Mouse (Mus musculus): ENCODE data around the gene Arhgap15. TPM values are rescaled to one million over a fixed set of nuclear protein-coding genes. Genes with fewer than 3 reads are reported as not detected.
A peak's percentile ranks its signal among the peaks of the same experiment; 100 is the strongest.

The Arhgap15 gene
- polyA plus RNA-seq, 1 experiment: 0.71 TPM

DNA sequence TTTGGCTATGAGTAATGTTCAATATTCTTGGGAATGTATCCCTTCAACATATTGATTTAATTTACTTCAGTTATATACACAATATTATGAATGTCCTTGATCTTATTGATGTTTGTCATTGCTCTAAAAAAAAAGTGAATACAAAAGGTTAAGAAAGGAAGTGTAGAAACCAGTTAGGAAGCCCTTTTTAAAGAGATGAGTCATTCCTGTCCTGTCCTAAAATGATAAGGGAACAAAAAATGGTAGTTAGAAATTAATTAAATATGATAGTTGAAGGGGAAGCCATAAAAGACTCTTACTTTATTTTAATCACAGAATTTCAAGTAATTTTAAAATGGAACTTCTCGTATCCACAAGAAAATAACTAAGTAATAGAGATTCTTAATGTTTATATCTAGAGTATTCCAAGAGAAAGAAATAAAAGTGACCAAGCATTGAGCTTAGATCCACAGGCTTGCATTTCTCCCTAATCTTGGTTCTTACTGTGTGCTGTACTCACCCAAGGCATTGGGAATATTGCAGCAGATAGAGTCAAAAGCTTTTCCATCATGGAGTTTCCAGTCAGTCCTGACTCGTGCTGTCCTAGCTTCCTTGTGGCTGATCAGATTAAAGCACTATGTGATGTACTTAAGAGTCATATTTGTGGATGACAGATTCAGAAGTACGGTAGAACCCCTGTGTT is 291.0 kb downstream of the Arhgap15 start:
- DNase-seq (ENCODE audit: low read depth): no peak
- TF ChIP-seq POLR2A (IDR thresholded peaks at IDR 0.05; ENCODE audit: borderline replicate concordance, extremely low read depth, insufficient read depth, insufficient read length, poor library complexity, severe bottlenecking) (no peak), CTCF (IDR thresholded peaks at IDR 0.05; ENCODE audit: borderline replicate concordance, extremely low read depth, insufficient read depth, insufficient read length) (no peak)

DNA sequence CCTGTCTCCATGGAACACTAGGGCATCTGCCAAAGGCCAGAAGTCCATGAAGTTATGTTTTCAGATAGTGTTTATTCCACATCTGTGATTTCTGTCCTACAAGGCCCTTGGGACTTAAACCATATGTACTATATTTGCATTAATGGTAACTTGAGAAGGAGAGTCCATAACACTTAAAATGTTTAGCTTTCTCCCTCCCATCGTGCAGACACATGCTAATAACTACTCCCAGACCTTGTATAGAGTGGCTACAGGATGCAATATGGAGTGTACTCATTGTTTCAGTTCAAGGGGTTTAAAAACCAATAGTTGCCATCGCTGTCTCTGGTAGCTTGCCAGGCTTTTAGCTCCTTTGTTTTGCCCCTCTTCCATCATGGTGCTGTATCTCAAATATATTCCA is 295.5 kb downstream of the Arhgap15 start:
- no peak for TF ChIP-seq CTCF (IDR thresholded peaks at IDR 0.05; ENCODE audit: borderline replicate concordance, extremely low read depth, insufficient read depth, insufficient read length)
- no peak for TF ChIP-seq POLR2A (IDR thresholded peaks at IDR 0.05; ENCODE audit: borderline replicate concordance, extremely low read depth, insufficient read depth, insufficient read length, poor library complexity, severe bottlenecking)
- DNase-seq (ENCODE audit: low read depth): no peak

DNA sequence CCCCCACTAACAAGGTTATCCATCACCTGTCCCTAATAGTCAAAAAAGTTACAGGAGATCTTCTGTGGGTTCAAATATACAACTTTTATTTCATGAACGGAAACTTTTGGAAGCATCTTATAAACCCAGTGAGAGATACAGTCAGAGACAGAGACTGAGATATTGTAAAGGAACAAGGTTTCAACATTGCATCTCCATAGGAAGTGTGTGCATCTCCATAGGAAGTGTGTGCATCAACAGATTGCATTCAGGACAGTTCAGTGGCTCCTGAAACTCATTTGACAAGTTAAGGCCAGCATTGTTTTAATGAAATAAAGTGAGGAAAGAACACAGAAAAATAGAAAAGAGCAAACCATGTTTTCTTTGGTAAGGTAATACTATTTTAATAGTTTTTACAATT is 296.0 kb downstream of the Arhgap15 start:
- DNase-seq (ENCODE audit: low read depth): no peak
- no peak for TF ChIP-seq POLR2A (IDR thresholded peaks at IDR 0.05; ENCODE audit: borderline replicate concordance, extremely low read depth, insufficient read depth, insufficient read length, poor library complexity, severe bottlenecking)
- TF ChIP-seq CTCF (IDR thresholded peaks at IDR 0.05; ENCODE audit: borderline replicate concordance, extremely low read depth, insufficient read depth, insufficient read length): no peak

DNA sequence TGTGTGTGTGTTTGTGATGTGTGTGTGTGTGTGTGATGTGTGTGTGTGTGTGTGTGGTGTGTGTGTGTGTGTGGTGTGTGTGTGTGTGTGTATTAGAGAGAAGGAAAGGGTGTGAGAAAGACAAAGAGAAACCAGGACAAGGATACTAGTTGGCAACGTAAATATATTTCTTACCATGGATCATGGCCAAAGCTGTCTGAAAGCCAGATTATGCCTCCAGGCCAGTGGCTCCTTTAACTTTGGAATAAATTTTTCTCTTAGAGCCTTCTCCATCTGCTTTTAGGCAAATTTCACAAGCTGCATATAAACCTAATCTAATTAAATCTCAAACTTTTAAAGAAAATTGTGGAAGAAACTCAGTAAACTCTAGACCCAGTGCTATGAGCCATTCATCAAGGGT is 296.6 kb downstream of the Arhgap15 start:
- no peak for DNase-seq (ENCODE audit: low read depth)
- TF ChIP-seq CTCF (IDR thresholded peaks at IDR 0.05; ENCODE audit: borderline replicate concordance, extremely low read depth, insufficient read depth, insufficient read length): no peak
- no peak for TF ChIP-seq POLR2A (IDR thresholded peaks at IDR 0.05; ENCODE audit: borderline replicate concordance, extremely low read depth, insufficient read depth, insufficient read length, poor library complexity, severe bottlenecking)

DNA sequence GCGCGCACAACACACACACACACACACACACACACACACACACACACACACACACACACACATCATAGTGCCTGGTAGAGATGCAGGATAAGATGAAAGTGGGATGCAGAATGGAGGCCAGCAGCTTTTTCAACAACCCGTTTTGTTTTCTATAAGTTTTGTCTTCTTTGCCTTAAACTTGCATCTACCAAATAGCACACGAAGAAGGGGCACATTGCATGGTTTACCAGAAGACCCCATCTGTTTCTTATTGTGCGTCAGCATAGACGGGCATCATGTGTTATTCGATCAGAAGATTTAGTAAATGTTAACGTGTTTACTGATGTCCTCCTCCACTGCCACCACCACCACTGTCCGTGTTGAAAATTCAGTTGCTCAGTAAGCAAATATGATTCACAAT is 311.7 kb downstream of the Arhgap15 start:
- TF ChIP-seq POLR2A (IDR thresholded peaks at IDR 0.05; ENCODE audit: borderline replicate concordance, extremely low read depth, insufficient read depth, insufficient read length, poor library complexity, severe bottlenecking) (no peak), CTCF (IDR thresholded peaks at IDR 0.05; ENCODE audit: borderline replicate concordance, extremely low read depth, insufficient read depth, insufficient read length) (no peak)

DNA sequence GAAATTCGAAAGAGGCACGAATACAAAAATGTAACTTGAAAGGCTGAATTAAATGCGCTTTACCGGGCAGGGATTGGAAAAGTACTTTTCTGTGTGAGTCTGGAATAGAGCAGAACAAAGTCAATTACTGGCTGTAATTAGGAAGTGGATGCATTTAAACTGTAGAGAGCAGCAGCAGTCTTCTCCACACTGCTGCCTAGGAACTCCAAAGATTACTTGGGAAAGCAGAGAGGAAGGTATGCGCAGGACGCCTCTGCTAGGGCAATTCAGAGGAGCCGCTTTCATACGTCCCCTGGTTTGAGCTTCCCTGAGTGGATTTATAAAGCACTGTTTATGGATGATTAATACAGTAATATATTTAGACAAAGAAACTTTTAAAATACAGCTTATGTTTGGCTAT is 312.1 kb downstream of the Arhgap15 start:
- TF ChIP-seq CTCF (IDR thresholded peaks at IDR 0.05; ENCODE audit: borderline replicate concordance, extremely low read depth, insufficient read depth, insufficient read length) (no peak), POLR2A (IDR thresholded peaks at IDR 0.05; ENCODE audit: borderline replicate concordance, extremely low read depth, insufficient read depth, insufficient read length, poor library complexity, severe bottlenecking) (no peak)
- peak; percentile 67 for DNase-seq (ENCODE audit: low read depth)

More for the DNA sequence above, 311.7 kb downstream of the Arhgap15 start:
- DNase-seq (ENCODE audit: low read depth): peak; percentile 13

DNA sequence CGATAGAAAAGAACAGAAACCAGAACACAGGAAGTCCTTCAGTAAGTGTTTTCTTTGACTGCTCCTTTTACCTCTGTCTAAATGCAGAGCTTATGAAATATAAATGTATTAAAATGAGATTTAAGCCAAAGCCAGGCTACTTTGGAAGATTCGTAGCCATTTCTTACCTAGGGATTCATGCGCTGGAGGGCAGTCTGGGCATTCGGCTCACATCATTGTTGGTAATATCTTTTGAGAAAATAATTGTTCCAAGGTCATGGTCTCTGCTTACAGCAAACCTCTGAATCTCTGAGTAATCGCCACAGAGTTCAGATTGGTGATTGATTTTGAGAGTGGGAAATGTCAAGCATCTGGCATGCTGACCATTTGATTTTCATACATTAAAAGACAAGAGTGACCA is 316.4 kb downstream of the Arhgap15 start:
- DNase-seq (ENCODE audit: low read depth): no peak
- no peak for TF ChIP-seq POLR2A (IDR thresholded peaks at IDR 0.05; ENCODE audit: borderline replicate concordance, extremely low read depth, insufficient read depth, insufficient read length, poor library complexity, severe bottlenecking)
- no peak for TF ChIP-seq CTCF (IDR thresholded peaks at IDR 0.05; ENCODE audit: borderline replicate concordance, extremely low read depth, insufficient read depth, insufficient read length)

DNA sequence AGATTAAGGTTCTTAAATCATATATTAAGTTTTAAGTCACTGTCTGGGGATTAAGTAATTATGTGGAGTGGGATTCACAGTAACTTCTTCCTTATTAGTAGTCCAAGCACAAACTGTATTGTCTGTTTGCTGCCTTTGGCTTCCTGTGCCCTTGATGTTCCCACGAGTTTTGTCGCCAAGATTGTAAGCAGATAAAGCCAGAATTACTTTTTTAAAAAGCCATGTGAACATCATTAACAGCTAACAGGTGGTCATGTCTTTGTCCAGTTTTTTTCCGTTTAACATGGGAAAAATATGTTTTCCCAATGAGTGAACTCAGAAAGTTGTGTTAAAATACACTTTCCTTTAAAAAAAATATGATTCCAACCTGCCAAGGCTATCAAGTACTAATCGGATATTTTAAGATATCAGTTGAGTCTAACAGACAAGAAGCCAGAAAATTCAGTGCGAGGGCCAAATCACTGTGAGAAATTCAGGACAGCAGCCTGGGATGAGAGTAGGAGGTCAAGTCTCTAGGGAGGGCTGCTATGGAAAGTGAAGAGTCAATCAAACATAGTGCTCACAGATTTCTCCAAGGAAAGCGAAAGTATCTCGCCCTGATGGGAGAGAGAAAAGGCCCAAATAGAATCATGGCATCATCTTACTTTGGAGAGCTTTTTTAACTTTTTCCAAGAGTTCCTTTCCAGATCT is 319.7 kb downstream of the Arhgap15 start:
- peak; percentile 30 for DNase-seq (ENCODE audit: low read depth)
- TF ChIP-seq POLR2A (IDR thresholded peaks at IDR 0.05; ENCODE audit: borderline replicate concordance, extremely low read depth, insufficient read depth, insufficient read length, poor library complexity, severe bottlenecking) (no peak), CTCF (IDR thresholded peaks at IDR 0.05; ENCODE audit: borderline replicate concordance, extremely low read depth, insufficient read depth, insufficient read length) (no peak)

DNA sequence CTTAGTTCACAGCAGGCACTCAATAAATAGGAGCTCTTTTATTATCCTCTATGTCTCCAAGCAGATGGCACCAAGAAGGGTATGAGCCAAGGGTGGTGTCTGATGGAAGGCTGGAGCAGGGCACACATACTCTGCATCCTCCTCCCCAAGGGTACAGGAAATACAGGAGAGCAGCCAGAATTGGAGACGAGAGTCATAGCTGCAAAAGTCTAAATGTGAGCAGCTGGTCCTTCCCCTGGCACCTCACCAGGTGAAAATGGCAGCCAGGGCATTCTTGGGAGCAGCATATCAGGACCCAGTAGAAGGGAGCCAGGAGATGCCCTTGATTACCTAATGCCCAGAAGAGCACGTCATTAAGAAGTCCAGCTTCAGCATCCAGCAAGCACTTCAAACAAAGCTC is 320.3 kb downstream of the Arhgap15 start:
- TF ChIP-seq POLR2A (IDR thresholded peaks at IDR 0.05; ENCODE audit: borderline replicate concordance, extremely low read depth, insufficient read depth, insufficient read length, poor library complexity, severe bottlenecking): no peak
- TF ChIP-seq CTCF (IDR thresholded peaks at IDR 0.05; ENCODE audit: borderline replicate concordance, extremely low read depth, insufficient read depth, insufficient read length): no peak
- DNase-seq (ENCODE audit: low read depth): peak; percentile 55

DNA sequence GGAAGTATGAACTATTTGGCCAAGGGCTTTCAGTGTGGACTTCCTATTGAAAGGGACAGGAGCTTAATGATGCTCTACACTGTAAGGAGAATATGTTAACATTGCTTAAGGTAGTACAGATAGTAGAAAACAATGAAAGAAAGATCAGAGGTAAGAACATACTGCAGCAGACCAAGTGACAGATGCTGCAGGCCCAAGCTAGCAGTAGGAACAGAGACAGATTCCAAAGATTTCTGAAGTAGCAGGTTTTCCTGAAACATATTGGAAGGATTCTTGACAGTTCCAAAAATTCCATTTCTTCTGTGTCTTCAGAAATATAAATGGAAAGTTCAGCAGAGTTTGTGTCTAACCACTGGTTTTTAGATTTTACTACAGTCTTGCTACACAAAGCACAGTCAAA is 327.9 kb downstream of the Arhgap15 start:
- no peak for TF ChIP-seq CTCF (IDR thresholded peaks at IDR 0.05; ENCODE audit: borderline replicate concordance, extremely low read depth, insufficient read depth, insufficient read length)
- TF ChIP-seq POLR2A (IDR thresholded peaks at IDR 0.05; ENCODE audit: borderline replicate concordance, extremely low read depth, insufficient read depth, insufficient read length, poor library complexity, severe bottlenecking): no peak
- no peak for DNase-seq (ENCODE audit: low read depth)

DNA sequence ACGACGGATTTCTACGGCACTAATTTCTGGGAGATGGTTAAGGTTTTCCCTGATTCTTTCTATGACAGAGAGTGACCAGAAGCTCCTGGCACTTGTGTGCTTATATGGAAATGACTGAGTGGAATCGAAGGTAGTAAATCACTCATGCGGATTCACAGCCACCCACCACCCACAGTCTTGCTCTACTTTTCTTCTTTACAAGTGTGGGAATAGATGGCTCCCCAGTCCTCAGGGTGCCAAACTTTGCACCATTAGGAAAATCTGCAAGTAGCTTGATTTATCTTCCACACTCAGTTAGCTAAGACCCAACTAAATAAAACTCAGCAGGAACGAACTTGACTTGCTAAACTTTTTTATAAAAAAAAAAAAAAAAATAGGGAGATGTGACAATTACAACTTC is 331.9 kb downstream of the Arhgap15 start:
- DNase-seq (ENCODE audit: low read depth): no peak
- TF ChIP-seq POLR2A (IDR thresholded peaks at IDR 0.05; ENCODE audit: borderline replicate concordance, extremely low read depth, insufficient read depth, insufficient read length, poor library complexity, severe bottlenecking): no peak
- no peak for TF ChIP-seq CTCF (IDR thresholded peaks at IDR 0.05; ENCODE audit: borderline replicate concordance, extremely low read depth, insufficient read depth, insufficient read length)

DNA sequence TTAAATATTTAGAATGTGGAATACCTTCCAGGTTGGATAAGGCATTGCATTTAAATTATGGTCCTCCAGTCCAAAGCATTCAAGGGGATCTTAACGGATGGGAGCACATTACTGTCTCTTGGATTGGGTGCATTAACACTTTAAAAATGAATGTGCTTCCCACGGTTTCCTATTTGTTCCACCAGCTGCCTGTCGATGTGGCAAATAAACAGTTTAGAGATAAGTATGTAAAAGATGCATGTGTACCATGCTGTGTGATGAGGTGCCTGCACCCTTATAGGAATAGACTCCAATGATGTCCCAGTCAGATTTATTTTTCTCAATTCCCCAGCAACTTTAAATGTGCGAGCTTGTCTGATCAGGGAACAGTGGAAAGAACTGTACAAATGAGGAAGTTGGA is 332.6 kb downstream of the Arhgap15 start:
- no peak for DNase-seq (ENCODE audit: low read depth)
- TF ChIP-seq CTCF (IDR thresholded peaks at IDR 0.05; ENCODE audit: borderline replicate concordance, extremely low read depth, insufficient read depth, insufficient read length) (no peak), POLR2A (IDR thresholded peaks at IDR 0.05; ENCODE audit: borderline replicate concordance, extremely low read depth, insufficient read depth, insufficient read length, poor library complexity, severe bottlenecking) (no peak)
